9 mouse cellular contexts compared by ENCODE assay signal in the genomic region with DNA sequence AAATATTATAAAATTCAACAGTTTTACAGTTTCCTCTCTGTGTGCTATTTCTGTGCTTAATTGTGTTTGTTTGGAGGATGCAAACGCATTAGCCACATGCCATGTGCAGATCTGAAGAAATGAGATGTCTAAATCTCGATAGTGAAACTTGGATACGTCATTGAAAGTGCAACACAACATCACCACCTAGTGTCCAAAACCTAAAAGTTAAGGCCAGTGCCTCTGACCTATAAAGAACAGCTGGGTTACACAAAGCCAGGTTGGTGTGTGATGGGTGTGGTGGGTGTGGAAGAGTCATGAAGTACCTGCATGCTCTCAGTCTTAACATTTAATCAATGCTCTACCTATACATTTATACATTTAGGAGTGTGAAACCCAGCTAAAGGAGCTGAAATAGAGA.
A peak's percentile ranks its signal among the peaks of the same experiment; 100 is the strongest.
DNase-seq lines count a peak whose midpoint lies in the region; ATAC-seq and TF ChIP-seq lines count a peak whose summit lies in the region.
"Had no signal": no experiment of that assay in that cellular context is flagged by ENCODE, and none has a peak within 500 bp of the region (broad histone marks: within the 10 kb centered on the region; RNA-seq: fewer than 3 reads in every experiment).

No protein-coding gene starts in this region.

- no peak for ATAC-seq in liver, postnatal 0 days
- ATAC-seq in embryonic facial prominence, embryonic 15.5 days (ENCODE audit: insufficient number of reproducible peaks, low FRiP score, low TSS enrichment, low read depth): no peak
- ATAC-seq in inflammation-experienced regulatory T-cells, adult 6 months: no peak

- no peaks in the 10 kb centered on the region for H3K27me3 ChIP-seq in liver, postnatal 0 days (ENCODE audit: insufficient read depth, low read length)
- no peaks in the 10 kb centered on the region for H3K27me3 ChIP-seq in embryonic facial prominence, embryonic 15.5 days

- no peaks in the 10 kb centered on the region for H3K4me1 ChIP-seq in liver, postnatal 0 days (ENCODE audit: insufficient read depth)
- no peaks in the 10 kb centered on the region for H3K4me1 ChIP-seq in embryonic facial prominence, embryonic 15.5 days

- H3K4me3 ChIP-seq in liver, postnatal 0 days (ENCODE audit: low read depth, low read length): no peak overlapping the region
- no peak overlapping the region for H3K4me3 ChIP-seq in embryonic facial prominence, embryonic 15.5 days (replicated peaks)

- DNase-seq in cerebellum, postnatal 10 days: peak; percentile 26 to 37
- DNase-seq in cerebellum, adult 11-12 months: no peak
- no peak for DNase-seq in liver, postnatal 0 days
- no peak for DNase-seq in liver
- peak; percentile 11 to 24 for DNase-seq in kidney, postnatal 36 days
- no peak for DNase-seq in thymus, postnatal 36 days

- TF ChIP-seq CTCF in liver, postnatal 0 days (IDR thresholded peaks at IDR 0.05; ENCODE audit: low read depth): peak; percentile 62

- no peaks in the 10 kb centered on the region for H3K36me3 ChIP-seq in liver, postnatal 0 days (replicated peaks; ENCODE audit: insufficient read depth, low read length)
- H3K36me3 ChIP-seq in embryonic facial prominence, embryonic 15.5 days: no peaks in the 10 kb centered on the region
- H3K36me3 ChIP-seq: G1E had no signal

- H3K9ac ChIP-seq in liver, postnatal 0 days (replicated peaks): no peak overlapping the region
- no peak overlapping the region for H3K9ac ChIP-seq in embryonic facial prominence, embryonic 15.5 days

- no peak for TF ChIP-seq EP300 in liver, postnatal 0 days (IDR thresholded peaks at IDR 0.05; ENCODE audit: low read depth)

- no peaks in the 10 kb centered on the region for H3K9me3 ChIP-seq in liver, postnatal 0 days (ENCODE audit: low read length)
- no peaks in the 10 kb centered on the region for H3K9me3 ChIP-seq in embryonic facial prominence, embryonic 15.5 days (replicated peaks)

- peak overlapping the region; percentile 15; the same call in 1 of the 2 replicates for H3K4me2 ChIP-seq in liver, postnatal 0 days (ENCODE audit: low read depth, low read length)
- peak overlapping the region; percentile 21 for H3K4me2 ChIP-seq in embryonic facial prominence, embryonic 15.5 days (replicated peaks)

- H3K27ac ChIP-seq in liver, postnatal 0 days (ENCODE audit: low read depth): no peak overlapping the region
- no peak overlapping the region for H3K27ac ChIP-seq in embryonic facial prominence, embryonic 15.5 days (replicated peaks)

- 11% methylated on average over 3 of the region's 3 CpGs for whole genome bisulfite sequencing in liver, postnatal 0 days (ENCODE audit: insufficient replicate concordance)
- WGBS in embryonic facial prominence, embryonic 15.5 days: 9% methylated on average over 3 of the region's 3 CpGs

Comparison
In these comparisons a context has a peak if more than half of its experiments do, and no peak if none do; other contexts are left out.
1. DNase-seq: peak in cerebellum, postnatal 10 days (2 of 2) and kidney, postnatal 36 days (2 of 2); none in cerebellum, adult 11-12 months (single experiment), liver, postnatal 0 days (single experiment), liver (single experiment) and thymus, postnatal 36 days (0 of 2).